Mouse (Mus musculus) spleen, adult 2 months (tissue): Measurements from ENCODE around the gene Ccdc63.

Experiments
- CTCF ChIP-seq: fragments of 200-500 bp; IDR thresholded peaks from 2 replicates; pipeline ENCODE4 v1.5.1; 2011; ENCODE audit warnings: mild to moderate bottlenecking, inconsistent platforms; ENCODE audit not compliant: insufficient read depth, insufficient read length, insufficient replicate concordance; ENCODE audit errors: extremely low read depth
- POLR2A ChIP-seq: fragments of 200-500 bp; IDR thresholded peaks from 2 replicates; pipeline ENCODE4 v1.6.1; 2011; ENCODE audit warnings: low read depth, low read length, inconsistent platforms

GRCm38 (mm10) chr5:122075736-122076135, 64.9 kb downstream of the Ccdc63 start:
- TF ChIP-seq CTCF, result no peak
- TF ChIP-seq POLR2A, result no peak
